Mouse (Mus musculus) liver, adult 2 months (tissue): ENCODE results near the gene Fubp3. TPM values are rescaled to one million over a fixed set of nuclear protein-coding genes. Genes with fewer than 3 reads are reported as not detected.
"Not testable (repeated sequence)": the region's sequence is repeated elsewhere in the genome, so short reads cannot be mapped to it uniquely, and the experiment has no call there.

Experiments used
- DNase-seq: peaks from one replicate; pipeline ENCODE4 v3.0.0-alpha.2; 2011; ENCODE audit warnings: low read depth, low spot score; ENCODE audit errors: extremely low read depth
- H3K27ac ChIP-seq: fragments of 200-500 bp; replicated peaks from 2 replicates; pipeline ENCODE4 v1.5.1; 2012; ENCODE audit warnings: low read depth, mild to moderate bottlenecking, control low read depth, inconsistent platforms, low read length; ENCODE audit not compliant: insufficient read depth
- H3K27me3 ChIP-seq: fragments of 200-500 bp; 2 replicates; pipeline ENCODE4 v1.6.1; 2012; ENCODE audit warnings: mild to moderate bottlenecking, moderate library complexity, low read length, inconsistent platforms; ENCODE audit not compliant: control insufficient read depth, insufficient read depth
- H3K36me3 ChIP-seq: fragments of 200-500 bp; 2 replicates; pipeline ENCODE4 v1.6.1; 2012; ENCODE audit warnings: low read length, inconsistent platforms; ENCODE audit not compliant: control insufficient read depth, insufficient read depth
- H3K4me1 ChIP-seq: fragments of 200-500 bp; 2 replicates; pipeline ENCODE4 v1.6.1; 2011; ENCODE audit warnings: low read length; ENCODE audit not compliant: control insufficient read depth, insufficient read depth
- H3K4me3 ChIP-seq: fragments of 200-500 bp; 2 replicates; pipeline ENCODE4 v1.5.1; 2011; ENCODE audit warnings: low read depth, mild to moderate bottlenecking, control low read depth, low read length, moderate library complexity; ENCODE audit not compliant: insufficient read depth
- H3K79me2 ChIP-seq: fragments of 200-500 bp; 2 replicates; pipeline ENCODE4 v1.6.1; 2012; ENCODE audit warnings: inconsistent platforms, mild to moderate bottlenecking, low read length, moderate library complexity; ENCODE audit not compliant: control insufficient read depth, insufficient read depth
- H3K9ac ChIP-seq: fragments of 200-500 bp; 2 replicates; pipeline ENCODE4 v1.6.1; 2012; ENCODE audit warnings: low read depth, mild to moderate bottlenecking, control low read depth, inconsistent platforms, low read length
- CTCF ChIP-seq: fragments of 200-500 bp; IDR thresholded peaks from 2 replicates; pipeline ENCODE4 v1.5.1; 2011; ENCODE audit warnings: low read depth, low read length, control low read depth
- POLR2A ChIP-seq: fragments of 200-500 bp; IDR thresholded peaks from 2 replicates; pipeline ENCODE4 v1.6.1; 2011; ENCODE audit warnings: low read length, control low read depth; ENCODE audit not compliant: insufficient read depth; ENCODE audit errors: extremely low read depth
- WGBS: fragments of 180-500 bp; shearing (Covaris S2); methylation state at CpG from one replicate; pipeline ENCODE4 v1.1.7; 2018; 5-methylcytosine and 5-hydroxymethylcytosine counted together
- polyA plus RNA-seq: library from polyadenylated mRNA; depleted of rRNA; stranded (reverse); fragments of >200 nt; gene quantifications from 2 replicates; pipeline ENCODE4 v1.2.3, GENCODE M21; 2012
- total RNA-seq: library from RNA; depleted of rRNA; stranded (reverse); fragments of >200 nt; gene quantifications from 2 replicates; pipeline ENCODE4 v1.2.3, GENCODE M21; 2014

Gene Fubp3
- total and polyA plus RNA-seq, 2 experiments = 16.3 to 19.1 TPM

GRCm38 (mm10) chr2:31538745-31539144 is 33.7 kb upstream of the Fubp3 start:
- Histone ChIP-seq H3K4me3 (no peak overlapping the region), H3K9ac (no peak overlapping the region), H3K36me3 (no peaks in the 10 kb centered on the region), H3K79me2 (no peaks in the 10 kb centered on the region), H3K27me3 (no peaks in the 10 kb centered on the region; the same call in 1 of the 2 replicates), H3K4me1 (no peaks in the 10 kb centered on the region), H3K27ac (no peak overlapping the region)
- TF ChIP-seq POLR2A (no peak), CTCF (no peak)
- WGBS = 73% methylated on average over 5 of the region's 5 CpGs
- DNase-seq = no peak

- no peak overlapping the region for H3K9ac ChIP-seq
- no peaks in the 10 kb centered on the region for H3K36me3 ChIP-seq
- WGBS = 89% methylated on average over 5 of the region's 5 CpGs
- no peak overlapping the region for H3K27ac ChIP-seq
- no peaks in the 10 kb centered on the region for H3K4me1 ChIP-seq
- H3K79me2 ChIP-seq = no peaks in the 10 kb centered on the region
- DNase-seq = no peak
- H3K27me3 ChIP-seq = no peaks in the 10 kb centered on the region; the same call in 1 of the 2 replicates
- TF ChIP-seq POLR2A (no peak), CTCF (no peak)
- no peak overlapping the region for H3K4me3 ChIP-seq
Observed at GRCm38 (mm10) chr2:31541581-31541980, 30.9 kb upstream of the Fubp3 start.

DNA sequence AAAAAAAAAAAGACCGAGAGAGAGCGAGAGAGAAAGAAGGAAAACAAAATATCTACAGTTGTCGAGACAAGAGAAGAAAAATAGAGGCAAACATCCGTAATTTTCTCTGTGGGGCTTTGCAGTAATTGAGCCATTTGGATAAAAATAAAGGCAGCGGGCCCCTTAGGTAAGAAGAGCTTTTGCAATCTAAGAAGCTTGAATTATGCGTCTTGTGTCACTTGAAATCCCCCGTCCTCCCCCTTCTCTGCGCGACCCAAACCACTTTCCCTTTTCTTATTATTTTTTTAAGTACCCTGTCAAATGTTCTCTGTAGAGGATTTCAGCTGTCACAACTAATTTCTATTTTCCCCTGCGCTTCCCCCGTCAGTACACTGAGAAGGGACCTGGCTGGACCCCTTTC is 24.7 kb upstream of the Fubp3 start:
- H3K36me3 ChIP-seq = no peaks in the 10 kb centered on the region
- DNase-seq = no peak
- 82% methylated on average over 11 of the region's 11 CpGs for WGBS
- no peak overlapping the region for H3K9ac ChIP-seq
- TF ChIP-seq POLR2A (no peak), CTCF (no peak)
- no peak overlapping the region for H3K27ac ChIP-seq
- H3K4me1 ChIP-seq = no peaks in the 10 kb centered on the region
- H3K4me3 ChIP-seq = no peak overlapping the region
- no peaks in the 10 kb centered on the region for H3K27me3 ChIP-seq
- H3K79me2 ChIP-seq = no peaks in the 10 kb centered on the region

- H3K27ac ChIP-seq = no peak overlapping the region
Observed at GRCm38 (mm10) chr2:31550503-31550902, 21.9 kb upstream of the Fubp3 start.

GRCm38 (mm10) chr2:31551351-31551750 is 21.1 kb upstream of the Fubp3 start:
- H3K79me2 ChIP-seq, H3K4me3 ChIP-seq, DNase-seq, H3K36me3 ChIP-seq, H3K9ac ChIP-seq, H3K4me1 ChIP-seq, H3K27ac ChIP-seq, H3K27me3 ChIP-seq: not testable (repeated sequence)
- WGBS = 92% methylated on average over 3 of the region's 3 CpGs

More at GRCm38 (mm10) chr2:31550503-31550902, 21.9 kb upstream of the Fubp3 start:
- H3K4me3 ChIP-seq = no peak overlapping the region
- peak; percentile 12 for DNase-seq
- H3K36me3 ChIP-seq = no peaks in the 10 kb centered on the region
- no peak for TF ChIP-seq POLR2A
- no peak for TF ChIP-seq CTCF
- no peaks in the 10 kb centered on the region for H3K4me1 ChIP-seq
- no peak overlapping the region for H3K9ac ChIP-seq
- no peaks in the 10 kb centered on the region for H3K79me2 ChIP-seq
- H3K27me3 ChIP-seq = no peaks in the 10 kb centered on the region
- 82% methylated on average over 3 of the region's 3 CpGs for WGBS

DNA sequence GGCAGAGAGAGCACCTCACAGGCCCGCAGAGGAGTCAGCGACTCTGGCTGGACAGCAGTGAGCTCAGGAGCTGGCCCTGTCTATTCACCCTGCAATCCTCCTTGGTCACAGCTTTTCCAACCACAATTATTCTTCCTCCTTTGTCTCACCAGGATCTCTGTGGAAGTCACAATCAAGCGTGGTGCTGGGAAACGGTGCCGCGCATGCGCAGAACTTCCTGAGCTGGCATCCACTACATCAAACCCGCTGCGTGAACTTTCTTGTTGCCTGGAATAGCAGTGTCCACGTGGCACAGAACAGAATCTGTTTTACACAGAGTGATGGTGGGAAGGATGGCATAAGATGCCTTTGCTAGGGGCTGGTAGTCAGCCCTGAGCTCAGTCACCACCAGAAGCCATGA is 20.5 kb upstream of the Fubp3 start:
- 89% methylated on average over 10 of the region's 10 CpGs for WGBS
- Histone ChIP-seq H3K9ac (no peak overlapping the region), H3K27me3 (no peaks in the 10 kb centered on the region), H3K36me3 (no peaks in the 10 kb centered on the region), H3K79me2 (no peaks in the 10 kb centered on the region), H3K4me1 (no peaks in the 10 kb centered on the region), H3K4me3 (no peak overlapping the region), H3K27ac (no peak overlapping the region)
- no peak for TF ChIP-seq CTCF
- no peak for TF ChIP-seq POLR2A
- DNase-seq = no peak
